Mouse (Mus musculus): ENCODE measurements at regions not wholly inside any gene's neighbourhood (a gene's known extent, or its start where the extent isn't known, plus 50 kb on each side); places are given as distances from the start of the nearest gene placed in this dataset.

GRCm38 (mm10) chr13:16564988-16565387, 553.3 kb downstream of the Inhba start:
- no peak overlapping the region for H3K27ac ChIP-seq (ENCODE audit: low read length)
- no peaks in the 10 kb centered on the region for H3K4me1 ChIP-seq (ENCODE audit: control insufficient read depth, insufficient read depth, low read length)
- H3K9me3 ChIP-seq (replicated peaks; ENCODE audit: control insufficient read depth, low read length, poor library complexity, severe bottlenecking), result no peaks in the 10 kb centered on the region
- H3K4me2 ChIP-seq (ENCODE audit: low read length), result no peak overlapping the region
- 83% methylated on average over 1 of the region's 1 CpGs for WGBS
- no peak overlapping the region for H3K9ac ChIP-seq (ENCODE audit: low read depth, low read length)
- H3K36me3 ChIP-seq (ENCODE audit: control insufficient read depth, insufficient read depth, low read length), result no peaks in the 10 kb centered on the region
- no peak overlapping the region for H3K4me3 ChIP-seq (ENCODE audit: low read depth, low read length)
- ATAC-seq, result no peak
- no peaks in the 10 kb centered on the region for H3K27me3 ChIP-seq (ENCODE audit: control insufficient read depth, insufficient read depth, low read depth, low read length)

GRCm38 (mm10) chr13:16574069-16574468, 562.4 kb downstream of the Inhba start:
- no peaks in the 10 kb centered on the region for H3K9me3 ChIP-seq (replicated peaks; ENCODE audit: control insufficient read depth, low read length, poor library complexity, severe bottlenecking)
- H3K27me3 ChIP-seq (ENCODE audit: control insufficient read depth, insufficient read depth, low read depth, low read length), result no peaks in the 10 kb centered on the region
- no peak overlapping the region for H3K4me2 ChIP-seq (ENCODE audit: low read length)
- no peak overlapping the region for H3K27ac ChIP-seq (ENCODE audit: low read length)
- 20% methylated on average over 4 of the region's 4 CpGs for WGBS
- no peak for ATAC-seq
- no peaks in the 10 kb centered on the region for H3K4me1 ChIP-seq (ENCODE audit: control insufficient read depth, insufficient read depth, low read length)
- H3K9ac ChIP-seq (ENCODE audit: low read depth, low read length), result no peak overlapping the region
- no peaks in the 10 kb centered on the region for H3K36me3 ChIP-seq (ENCODE audit: control insufficient read depth, insufficient read depth, low read length)
- H3K4me3 ChIP-seq (ENCODE audit: low read depth, low read length), result no peak overlapping the region

DNA sequence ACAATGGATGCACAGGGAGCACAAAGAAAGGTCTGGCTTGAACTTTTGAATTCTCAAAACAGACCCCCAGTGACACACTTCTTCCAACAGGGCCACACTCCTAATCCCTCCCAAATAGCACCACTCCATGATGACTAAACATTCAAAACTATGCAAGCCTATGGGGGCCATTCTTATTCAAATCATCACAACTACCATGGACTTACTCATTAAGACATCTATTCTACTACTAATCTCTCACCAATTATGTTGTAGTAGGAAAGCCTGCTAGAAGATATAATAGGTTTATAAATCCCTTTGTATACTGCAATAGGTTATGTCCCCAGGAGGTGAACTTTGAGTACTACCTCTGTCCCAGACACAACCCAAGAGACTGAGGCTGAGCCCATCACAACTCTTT, 574.6 kb downstream of the Inhba start:
- Histone ChIP-seq H3K4me3 (ENCODE audit: low read depth, low read length) (no peak overlapping the region), H3K36me3 (ENCODE audit: control insufficient read depth, insufficient read depth, low read length) (no peaks in the 10 kb centered on the region), H3K27ac (ENCODE audit: low read length) (no peak overlapping the region), H3K9me3 (replicated peaks; ENCODE audit: control insufficient read depth, low read length, poor library complexity, severe bottlenecking) (no peaks in the 10 kb centered on the region; the same call in 1 of the 2 replicates), H3K4me2 (ENCODE audit: low read length) (no peak overlapping the region), H3K9ac (ENCODE audit: low read depth, low read length) (no peak overlapping the region), H3K4me1 (ENCODE audit: control insufficient read depth, insufficient read depth, low read length) (no peaks in the 10 kb centered on the region), H3K27me3 (ENCODE audit: control insufficient read depth, insufficient read depth, low read depth, low read length) (no peaks in the 10 kb centered on the region)
- no peak for ATAC-seq

DNA sequence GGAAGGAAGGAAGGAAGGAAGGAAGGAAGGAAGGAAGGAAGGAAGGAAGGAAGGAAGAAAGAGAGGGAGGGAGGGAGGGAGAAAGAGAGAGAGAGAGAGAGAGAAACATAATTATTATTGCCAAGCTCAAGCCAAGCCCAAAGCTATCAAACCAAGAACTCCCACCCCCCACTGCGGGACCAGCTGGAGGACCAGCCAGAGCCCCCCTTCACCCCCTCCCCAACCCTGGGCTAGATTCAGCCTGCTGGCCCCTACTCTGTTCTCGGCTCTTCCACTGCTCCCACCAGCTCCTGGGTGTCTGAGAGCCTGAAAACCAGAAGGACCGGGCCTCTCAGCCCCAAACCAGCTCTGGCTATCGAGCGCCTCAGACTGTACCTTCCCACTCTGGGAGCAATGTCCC, 608.1 kb downstream of the Inhba start:
- H3K27me3 ChIP-seq (ENCODE audit: control insufficient read depth, insufficient read depth, low read depth, low read length), result no peaks in the 10 kb centered on the region
- H3K4me2 ChIP-seq (ENCODE audit: low read length), result no peak overlapping the region
- no peak for ATAC-seq
- no peak overlapping the region for H3K27ac ChIP-seq (ENCODE audit: low read length)
- H3K4me1 ChIP-seq (ENCODE audit: control insufficient read depth, insufficient read depth, low read length), result no peaks in the 10 kb centered on the region
- no peak overlapping the region for H3K4me3 ChIP-seq (ENCODE audit: low read depth, low read length)
- 88% methylated on average over 5 of the region's 5 CpGs for WGBS
- H3K36me3 ChIP-seq (ENCODE audit: control insufficient read depth, insufficient read depth, low read length), result no peaks in the 10 kb centered on the region
- no peak overlapping the region for H3K9ac ChIP-seq (ENCODE audit: low read depth, low read length)
- no peaks in the 10 kb centered on the region for H3K9me3 ChIP-seq (replicated peaks; ENCODE audit: control insufficient read depth, low read length, poor library complexity, severe bottlenecking)

DNA sequence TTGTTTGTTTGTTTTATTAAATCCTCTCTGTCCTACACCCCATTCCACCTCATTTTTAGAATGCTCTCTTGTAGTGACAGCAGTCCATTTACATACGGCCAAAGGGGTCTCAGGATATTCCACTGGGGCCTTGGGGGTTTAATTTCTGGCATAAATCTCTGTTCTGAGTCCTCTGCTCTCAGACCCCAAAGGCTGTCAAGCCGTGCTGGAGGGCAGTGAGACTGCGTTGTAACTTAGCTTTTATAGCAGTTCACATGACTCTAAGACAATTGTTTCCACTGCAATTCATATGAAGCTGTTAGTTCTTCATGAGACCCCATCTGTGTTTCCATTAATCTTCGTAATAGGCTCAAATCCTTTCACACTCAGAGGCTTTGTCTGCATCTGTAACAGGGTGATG, 614.9 kb downstream of the Inhba start:
- H3K27me3 ChIP-seq (ENCODE audit: control insufficient read depth, insufficient read depth, low read depth, low read length), result no peaks in the 10 kb centered on the region
- no peak for ATAC-seq
- H3K9me3 ChIP-seq (replicated peaks; ENCODE audit: control insufficient read depth, low read length, poor library complexity, severe bottlenecking), result no peaks in the 10 kb centered on the region
- H3K36me3 ChIP-seq (ENCODE audit: control insufficient read depth, insufficient read depth, low read length), result no peaks in the 10 kb centered on the region
- H3K4me3 ChIP-seq (ENCODE audit: low read depth, low read length), result no peak overlapping the region
- H3K27ac ChIP-seq (ENCODE audit: low read length), result no peak overlapping the region
- H3K4me1 ChIP-seq (ENCODE audit: control insufficient read depth, insufficient read depth, low read length), result no peaks in the 10 kb centered on the region
- 32% methylated on average over 4 of the region's 4 CpGs for whole genome bisulfite sequencing
- H3K4me2 ChIP-seq (ENCODE audit: low read length), result no peak overlapping the region
- H3K9ac ChIP-seq (ENCODE audit: low read depth, low read length), result no peak overlapping the region

DNA sequence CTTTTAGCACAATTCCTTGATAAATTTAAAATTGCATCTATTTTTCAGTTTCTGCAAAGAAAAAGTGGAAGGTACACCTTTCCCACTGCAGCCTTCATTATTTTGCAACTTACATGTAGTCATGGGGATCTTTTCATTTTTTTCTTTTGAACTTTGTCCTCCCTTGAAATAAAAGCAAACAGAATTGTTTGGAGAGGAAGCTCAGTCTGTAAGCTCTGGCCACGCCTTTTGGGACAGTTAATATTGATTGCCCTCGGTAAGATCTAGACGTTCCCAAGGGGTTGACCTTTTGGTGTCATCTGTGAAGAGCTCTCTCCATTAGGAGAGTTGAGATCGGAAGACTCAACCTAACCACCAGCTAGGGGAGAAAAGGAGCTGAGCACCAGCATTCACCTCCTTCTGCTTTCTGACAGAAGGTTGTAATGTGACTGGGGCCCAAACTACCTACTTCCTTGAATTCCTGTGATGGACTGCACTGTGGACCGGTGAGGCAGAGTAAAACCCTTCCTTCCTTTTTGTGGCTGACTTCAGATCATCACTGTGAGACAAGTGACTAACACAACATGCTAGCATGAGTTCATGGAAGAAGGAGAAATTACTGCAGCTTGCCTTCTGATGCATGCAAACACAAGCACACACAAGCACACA, 621.9 kb downstream of the Inhba start:
- no peak overlapping the region for H3K27ac ChIP-seq (ENCODE audit: low read length)
- H3K4me3 ChIP-seq (ENCODE audit: low read depth, low read length), result no peak overlapping the region
- no peaks in the 10 kb centered on the region for H3K9me3 ChIP-seq (replicated peaks; ENCODE audit: control insufficient read depth, low read length, poor library complexity, severe bottlenecking)
- no peaks in the 10 kb centered on the region for H3K4me1 ChIP-seq (ENCODE audit: control insufficient read depth, insufficient read depth, low read length)
- H3K9ac ChIP-seq (ENCODE audit: low read depth, low read length), result no peak overlapping the region
- H3K27me3 ChIP-seq (ENCODE audit: control insufficient read depth, insufficient read depth, low read depth, low read length), result no peaks in the 10 kb centered on the region
- WGBS, result 76% methylated on average over 5 of the region's 5 CpGs
- no peak for ATAC-seq
- no peaks in the 10 kb centered on the region for H3K36me3 ChIP-seq (ENCODE audit: control insufficient read depth, insufficient read depth, low read length)
- no peak overlapping the region for H3K4me2 ChIP-seq (ENCODE audit: low read length)

GRCm38 (mm10) chr13:16636251-16636650, 624.6 kb downstream of the Inhba start:
- H3K9ac ChIP-seq (ENCODE audit: low read depth, low read length), result no peak overlapping the region
- 82% methylated on average over 2 of the region's 2 CpGs for WGBS
- H3K4me2 ChIP-seq (ENCODE audit: low read length), result no peak overlapping the region
- no peaks in the 10 kb centered on the region for H3K4me1 ChIP-seq (ENCODE audit: control insufficient read depth, insufficient read depth, low read length)
- ATAC-seq, result no peak
- H3K27me3 ChIP-seq (ENCODE audit: control insufficient read depth, insufficient read depth, low read depth, low read length), result no peaks in the 10 kb centered on the region
- H3K27ac ChIP-seq (ENCODE audit: low read length), result no peak overlapping the region
- H3K36me3 ChIP-seq (ENCODE audit: control insufficient read depth, insufficient read depth, low read length), result no peaks in the 10 kb centered on the region
- H3K9me3 ChIP-seq (replicated peaks; ENCODE audit: control insufficient read depth, low read length, poor library complexity, severe bottlenecking), result no peaks in the 10 kb centered on the region
- H3K4me3 ChIP-seq (ENCODE audit: low read depth, low read length), result no peak overlapping the region

- Histone ChIP-seq H3K27me3 (ENCODE audit: control insufficient read depth, insufficient read depth, low read depth, low read length) (no peaks in the 10 kb centered on the region), H3K27ac (ENCODE audit: low read length) (no peak overlapping the region), H3K4me2 (ENCODE audit: low read length) (no peak overlapping the region), H3K9ac (ENCODE audit: low read depth, low read length) (no peak overlapping the region), H3K4me1 (ENCODE audit: control insufficient read depth, insufficient read depth, low read length) (no peaks in the 10 kb centered on the region), H3K4me3 (ENCODE audit: low read depth, low read length) (no peak overlapping the region), H3K36me3 (ENCODE audit: control insufficient read depth, insufficient read depth, low read length) (no peaks in the 10 kb centered on the region), H3K9me3 (replicated peaks; ENCODE audit: control insufficient read depth, low read length, poor library complexity, severe bottlenecking) (no peaks in the 10 kb centered on the region)
- ATAC-seq, result peak; percentile 70
- WGBS, result 60% methylated on average over 3 of the region's 3 CpGs
Observed at GRCm38 (mm10) chr13:16641611-16642449, 630.2 kb downstream of the Inhba start.

DNA sequence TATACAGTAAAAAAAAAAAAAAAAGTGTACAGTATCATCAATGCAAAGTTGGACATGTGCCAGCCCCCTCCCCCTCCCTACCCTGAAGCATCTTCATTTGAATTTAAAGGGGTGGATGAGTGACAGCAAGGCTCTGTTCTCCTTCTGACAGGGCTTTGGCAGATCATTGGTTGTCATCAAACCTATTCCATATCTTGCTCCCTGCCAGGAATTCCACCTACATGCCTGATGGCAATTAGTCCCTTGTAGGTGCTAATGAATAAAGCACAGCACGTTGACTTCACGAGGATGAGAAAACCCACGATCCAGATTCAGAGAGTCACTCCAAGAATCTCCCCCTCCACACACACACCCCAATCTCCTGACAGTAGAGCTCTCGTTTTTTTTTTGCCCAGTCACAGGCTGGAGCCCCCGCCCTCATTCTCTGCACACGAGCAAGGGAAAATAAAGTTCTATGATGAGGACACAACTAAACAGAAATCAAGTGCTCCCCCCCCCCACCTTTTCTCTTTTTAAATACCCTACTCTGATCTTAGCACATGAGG, 630.9 kb downstream of the Inhba start:
- Histone ChIP-seq H3K27ac (ENCODE audit: low read length) (no peak overlapping the region), H3K4me3 (ENCODE audit: low read depth, low read length) (no peak overlapping the region), H3K4me2 (ENCODE audit: low read length) (no peak overlapping the region), H3K27me3 (ENCODE audit: control insufficient read depth, insufficient read depth, low read depth, low read length) (no peaks in the 10 kb centered on the region), H3K4me1 (ENCODE audit: control insufficient read depth, insufficient read depth, low read length) (no peaks in the 10 kb centered on the region), H3K9me3 (replicated peaks; ENCODE audit: control insufficient read depth, low read length, poor library complexity, severe bottlenecking) (no peaks in the 10 kb centered on the region), H3K36me3 (ENCODE audit: control insufficient read depth, insufficient read depth, low read length) (no peaks in the 10 kb centered on the region), H3K9ac (ENCODE audit: low read depth, low read length) (no peak overlapping the region)
- WGBS, result 46% methylated on average over 6 of the region's 6 CpGs
- peak; percentile 80 for ATAC-seq

Data from midbrain, embryonic 16.5 days (tissue).